Mouse (Mus musculus): ENCODE measurements at regions not wholly inside any gene's neighbourhood (a gene's known extent, or its start where the extent isn't known, plus 50 kb on each side); places are given as distances from the start of the nearest gene placed in this dataset.

DNA sequence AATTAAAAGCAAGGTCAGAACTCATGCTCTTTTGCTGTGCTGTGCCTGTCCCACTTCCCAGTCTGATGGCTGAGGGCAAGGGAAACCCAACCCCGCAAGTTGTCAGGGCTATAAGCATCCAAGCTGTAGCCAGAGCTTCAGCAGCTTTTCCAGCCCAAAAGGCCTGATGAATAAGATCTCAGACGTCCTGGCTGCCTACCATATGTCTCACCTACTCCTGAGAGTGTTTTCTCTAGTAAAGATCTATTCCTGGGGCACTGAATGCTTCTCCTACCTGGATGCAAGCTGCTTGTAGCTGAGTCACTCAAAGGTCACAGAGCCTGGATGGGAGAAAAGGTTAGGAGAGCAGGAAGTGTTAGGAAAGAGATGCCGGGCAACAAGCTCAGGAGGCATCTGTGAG lies 92.4 kb upstream of the Glrp1 start:
- WGBS = 80% methylated on average over 3 of the region's 3 CpGs
- no peak overlapping the region for H3K27ac ChIP-seq (ENCODE audit: low read depth, low read length)
- H3K27me3 ChIP-seq (ENCODE audit: control insufficient read depth, insufficient read depth, low read length) = no peaks in the 10 kb centered on the region
- H3K9ac ChIP-seq (ENCODE audit: low read depth, low read length) = no peak overlapping the region
- H3K36me3 ChIP-seq (ENCODE audit: control insufficient read depth, insufficient read depth, low read length) = no peaks in the 10 kb centered on the region
- H3K9me3 ChIP-seq (ENCODE audit: control insufficient read depth, low read length) = no peaks in the 10 kb centered on the region
- no peak for DNase-seq (ENCODE audit: low spot score)
- H3K4me2 ChIP-seq (replicated peaks; ENCODE audit: low read depth, low read length) = no peak overlapping the region
- no peaks in the 10 kb centered on the region; the same call in 1 of the 2 replicates for H3K4me1 ChIP-seq (replicated peaks; ENCODE audit: control insufficient read depth, insufficient read depth, low read length)
- H3K4me3 ChIP-seq (ENCODE audit: low read depth, low read length) = no peak overlapping the region
- ATAC-seq (ENCODE audit: low FRiP score) = no peak

DNA sequence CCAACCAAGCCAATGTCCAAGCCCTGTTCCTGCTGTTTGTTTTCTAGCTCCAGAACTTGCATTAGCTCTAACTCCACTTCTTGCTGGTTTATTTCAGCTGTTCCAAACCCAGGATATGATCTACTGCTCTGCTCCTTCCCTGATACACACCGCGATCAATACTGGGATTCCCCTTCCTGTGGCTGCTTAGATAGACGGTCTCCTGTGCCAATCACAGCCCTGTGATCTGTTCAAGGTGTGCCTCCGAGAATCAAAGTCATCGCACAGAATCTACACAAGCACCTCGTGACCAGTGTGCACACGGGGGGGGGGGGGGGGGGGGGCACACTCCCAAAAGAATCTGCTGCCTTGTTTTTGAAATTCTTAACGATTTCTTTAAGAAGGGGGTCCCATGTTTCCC lies 91.9 kb upstream of the Glrp1 start:
- H3K27ac ChIP-seq (ENCODE audit: low read depth, low read length) = no peak overlapping the region
- H3K4me2 ChIP-seq (replicated peaks; ENCODE audit: low read depth, low read length) = no peak overlapping the region
- H3K9me3 ChIP-seq (ENCODE audit: control insufficient read depth, low read length) = no peaks in the 10 kb centered on the region
- no peaks in the 10 kb centered on the region; the same call in 1 of the 2 replicates for H3K4me1 ChIP-seq (replicated peaks; ENCODE audit: control insufficient read depth, insufficient read depth, low read length)
- DNase-seq (ENCODE audit: low spot score) (no peak), ATAC-seq (ENCODE audit: low FRiP score) (no peak)
- no peak overlapping the region for H3K9ac ChIP-seq (ENCODE audit: low read depth, low read length)
- H3K4me3 ChIP-seq (ENCODE audit: low read depth, low read length) = no peak overlapping the region
- WGBS = 80% methylated on average over 8 of the region's 8 CpGs
- no peaks in the 10 kb centered on the region for H3K36me3 ChIP-seq (ENCODE audit: control insufficient read depth, insufficient read depth, low read length)
- H3K27me3 ChIP-seq (ENCODE audit: control insufficient read depth, insufficient read depth, low read length) = no peaks in the 10 kb centered on the region

GRCm38 (mm10) chr1:88600145-88600544 lies 90.3 kb upstream of the Glrp1 start:
- Histone ChIP-seq H3K4me2 (replicated peaks; ENCODE audit: low read depth, low read length) (no peak overlapping the region), H3K27ac (ENCODE audit: low read depth, low read length) (no peak overlapping the region), H3K9ac (ENCODE audit: low read depth, low read length) (no peak overlapping the region), H3K4me1 (replicated peaks; ENCODE audit: control insufficient read depth, insufficient read depth, low read length) (no peaks in the 10 kb centered on the region; the same call in 1 of the 2 replicates), H3K27me3 (ENCODE audit: control insufficient read depth, insufficient read depth, low read length) (no peaks in the 10 kb centered on the region), H3K36me3 (ENCODE audit: control insufficient read depth, insufficient read depth, low read length) (no peaks in the 10 kb centered on the region), H3K9me3 (ENCODE audit: control insufficient read depth, low read length) (no peaks in the 10 kb centered on the region), H3K4me3 (ENCODE audit: low read depth, low read length) (no peak overlapping the region)
- ATAC-seq (ENCODE audit: low FRiP score) (no peak), DNase-seq (ENCODE audit: low spot score) (no peak)
- WGBS = 74% methylated on average over 1 of the region's 1 CpGs

- 53% methylated on average over 9 of the region's 9 CpGs for WGBS
- Histone ChIP-seq H3K4me3 (ENCODE audit: low read depth, low read length) (no peak overlapping the region), H3K27ac (ENCODE audit: low read depth, low read length) (no peak overlapping the region), H3K4me1 (replicated peaks; ENCODE audit: control insufficient read depth, insufficient read depth, low read length) (no peaks in the 10 kb centered on the region), H3K9ac (ENCODE audit: low read depth, low read length) (no peak overlapping the region), H3K9me3 (ENCODE audit: control insufficient read depth, low read length) (no peaks in the 10 kb centered on the region), H3K36me3 (ENCODE audit: control insufficient read depth, insufficient read depth, low read length) (no peaks in the 10 kb centered on the region), H3K4me2 (replicated peaks; ENCODE audit: low read depth, low read length) (no peak overlapping the region), H3K27me3 (ENCODE audit: control insufficient read depth, insufficient read depth, low read length) (no peaks in the 10 kb centered on the region)
- ATAC-seq (ENCODE audit: low FRiP score) (no peak), DNase-seq (ENCODE audit: low spot score) (no peak)
Measured at GRCm38 (mm10) chr1:88594484-88595254, 84.8 kb upstream of the Glrp1 start.

- Histone ChIP-seq H3K36me3 (ENCODE audit: control insufficient read depth, insufficient read depth, low read length) (no peaks in the 10 kb centered on the region), H3K4me1 (replicated peaks; ENCODE audit: control insufficient read depth, insufficient read depth, low read length) (no peaks in the 10 kb centered on the region), H3K27ac (ENCODE audit: low read depth, low read length) (no peak overlapping the region), H3K9ac (ENCODE audit: low read depth, low read length) (no peak overlapping the region), H3K27me3 (ENCODE audit: control insufficient read depth, insufficient read depth, low read length) (no peaks in the 10 kb centered on the region), H3K9me3 (ENCODE audit: control insufficient read depth, low read length) (no peaks in the 10 kb centered on the region), H3K4me2 (replicated peaks; ENCODE audit: low read depth, low read length) (no peak overlapping the region), H3K4me3 (ENCODE audit: low read depth, low read length) (no peak overlapping the region)
- 76% methylated on average over 6 of the region's 6 CpGs for WGBS
- DNase-seq (ENCODE audit: low spot score) = no peak
- no peak for ATAC-seq (ENCODE audit: low FRiP score)
Measured at GRCm38 (mm10) chr1:88592036-88592435, 82.2 kb upstream of the Glrp1 start.

DNA sequence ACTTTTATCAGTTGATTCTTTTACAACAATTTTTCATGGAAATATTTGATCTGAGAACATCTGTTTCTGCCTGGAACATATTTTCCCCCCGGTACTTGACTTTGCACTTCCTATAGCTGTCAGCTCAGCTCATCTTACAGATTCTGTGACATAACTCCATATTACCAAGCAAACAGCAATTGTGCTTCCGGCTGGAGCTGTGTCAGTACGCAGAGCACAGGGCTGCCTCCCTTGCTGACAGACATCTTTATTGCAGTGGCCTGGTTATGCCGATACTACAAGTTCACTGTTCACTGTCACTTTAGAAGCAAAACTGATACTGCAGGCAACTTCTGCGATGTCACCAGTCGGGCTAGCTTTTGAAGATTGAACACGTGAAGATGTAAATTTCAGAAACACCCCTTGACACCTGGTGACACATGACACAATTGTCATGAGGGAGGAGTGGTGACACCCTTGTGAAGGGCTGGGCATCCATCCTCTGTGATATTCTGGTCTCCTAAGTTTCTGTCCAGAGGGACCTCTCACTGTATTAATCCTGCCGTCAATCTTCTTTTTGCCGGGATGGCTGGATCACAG lies 81.0 kb upstream of the Glrp1 start:
- H3K4me2 ChIP-seq (replicated peaks; ENCODE audit: low read depth, low read length) = no peak overlapping the region
- no peak overlapping the region for H3K9ac ChIP-seq (ENCODE audit: low read depth, low read length)
- no peaks in the 10 kb centered on the region for H3K9me3 ChIP-seq (ENCODE audit: control insufficient read depth, low read length)
- no peaks in the 10 kb centered on the region for H3K4me1 ChIP-seq (replicated peaks; ENCODE audit: control insufficient read depth, insufficient read depth, low read length)
- ATAC-seq (ENCODE audit: low FRiP score) (no peak), DNase-seq (ENCODE audit: low spot score) (no peak)
- WGBS = 79% methylated on average over 9 of the region's 9 CpGs
- no peak overlapping the region for H3K4me3 ChIP-seq (ENCODE audit: low read depth, low read length)
- no peak overlapping the region for H3K27ac ChIP-seq (ENCODE audit: low read depth, low read length)
- H3K27me3 ChIP-seq (ENCODE audit: control insufficient read depth, insufficient read depth, low read length) = no peaks in the 10 kb centered on the region
- H3K36me3 ChIP-seq (ENCODE audit: control insufficient read depth, insufficient read depth, low read length) = no peaks in the 10 kb centered on the region

GRCm38 (mm10) chr1:88588747-88589146 lies 78.9 kb upstream of the Glrp1 start:
- no peak overlapping the region for H3K4me2 ChIP-seq (replicated peaks; ENCODE audit: low read depth, low read length)
- H3K4me1 ChIP-seq (replicated peaks; ENCODE audit: control insufficient read depth, insufficient read depth, low read length) = no peaks in the 10 kb centered on the region
- no peaks in the 10 kb centered on the region for H3K36me3 ChIP-seq (ENCODE audit: control insufficient read depth, insufficient read depth, low read length)
- WGBS = 80% methylated on average over 1 of the region's 1 CpGs
- H3K4me3 ChIP-seq (ENCODE audit: low read depth, low read length) = no peak overlapping the region
- no peak overlapping the region for H3K9ac ChIP-seq (ENCODE audit: low read depth, low read length)
- no peaks in the 10 kb centered on the region for H3K9me3 ChIP-seq (ENCODE audit: control insufficient read depth, low read length)
- H3K27me3 ChIP-seq (ENCODE audit: control insufficient read depth, insufficient read depth, low read length) = no peaks in the 10 kb centered on the region
- DNase-seq (ENCODE audit: low spot score) = no peak
- ATAC-seq (ENCODE audit: low FRiP score) = no peak
- no peak overlapping the region for H3K27ac ChIP-seq (ENCODE audit: low read depth, low read length)

DNA sequence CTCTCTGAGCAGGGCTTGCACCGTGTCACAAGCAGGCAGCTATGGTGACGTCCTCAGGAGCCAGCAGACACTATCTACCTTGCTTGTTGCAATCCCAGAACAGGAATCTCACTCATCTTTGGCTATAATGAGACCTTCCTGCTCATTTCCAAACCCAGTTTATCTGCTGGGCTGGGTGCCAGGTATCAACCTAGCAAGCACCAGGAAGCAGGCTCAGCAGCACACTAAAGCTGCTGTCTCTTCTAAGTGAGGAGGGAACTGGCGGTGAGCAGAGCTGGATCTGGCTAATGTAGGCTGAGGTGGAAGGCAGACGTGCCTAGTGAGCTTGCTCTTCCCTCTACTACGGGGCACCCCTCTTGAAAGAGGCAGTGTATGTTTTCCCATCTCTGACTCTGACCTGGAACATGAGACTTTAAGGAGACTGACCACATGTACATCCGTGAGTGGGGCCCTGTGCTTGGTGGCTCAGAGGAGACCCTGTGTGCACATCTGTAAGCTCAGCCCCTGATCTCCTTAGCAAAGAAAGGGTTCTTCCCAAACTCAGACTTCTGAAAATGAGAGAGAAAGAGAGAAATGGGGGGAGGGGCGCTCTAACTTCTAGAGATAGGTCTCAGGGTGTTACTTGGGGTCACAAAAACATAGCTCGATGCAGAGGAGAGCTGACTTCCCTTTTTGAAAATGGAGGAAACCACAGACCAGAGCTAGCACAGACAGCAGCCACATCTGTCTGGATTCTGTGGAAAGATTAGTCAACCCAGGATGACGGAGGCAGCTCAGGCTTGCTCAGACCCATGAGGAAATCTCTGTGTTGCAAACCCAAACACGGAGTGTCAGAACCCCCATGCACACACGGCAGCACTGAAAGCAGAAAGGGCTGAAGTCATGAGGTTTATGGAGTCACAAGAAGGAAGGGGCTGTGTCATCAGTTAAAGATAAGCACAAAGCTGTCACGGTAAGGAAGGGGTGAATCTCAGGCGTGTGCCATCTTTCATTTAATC lies 77.3 kb upstream of the Glrp1 start:
- Histone ChIP-seq H3K27me3 (ENCODE audit: control insufficient read depth, insufficient read depth, low read length) (no peaks in the 10 kb centered on the region), H3K4me2 (replicated peaks; ENCODE audit: low read depth, low read length) (no peak overlapping the region), H3K4me3 (ENCODE audit: low read depth, low read length) (no peak overlapping the region), H3K9ac (ENCODE audit: low read depth, low read length) (no peak overlapping the region), H3K27ac (ENCODE audit: low read depth, low read length) (no peak overlapping the region), H3K9me3 (ENCODE audit: control insufficient read depth, low read length) (no peaks in the 10 kb centered on the region), H3K4me1 (replicated peaks; ENCODE audit: control insufficient read depth, insufficient read depth, low read length) (no peaks in the 10 kb centered on the region), H3K36me3 (ENCODE audit: control insufficient read depth, insufficient read depth, low read length) (no peaks in the 10 kb centered on the region)
- no peak for DNase-seq (ENCODE audit: low spot score)
- ATAC-seq (ENCODE audit: low FRiP score) = no peak
- 78% methylated on average over 13 of the region's 13 CpGs for WGBS

Data from hindbrain, embryonic 11.5 days (tissue).